Mouse (Mus musculus) spleen, adult 2 months (tissue): Measurements from ENCODE around the gene Zfp597. TPM values are rescaled to one million over a fixed set of nuclear protein-coding genes. Genes with fewer than 3 reads are reported as not detected.

Experiments
- DNase-seq, 2 experiments: peaks; one replicate each; pipeline versions ENCODE4 v3.0.0 to v3.0.0-alpha.2; 2012 to 2021; ENCODE audit warnings: low spot score in 2 of 2, low read depth in 1 of 2
- H3K27ac ChIP-seq: fragments of 200-500 bp; 2 replicates; pipeline ENCODE4 v1.5.1; 2012; ENCODE audit warnings: low read length, inconsistent platforms; ENCODE audit not compliant: insufficient read depth
- H3K27me3 ChIP-seq: fragments of 200-500 bp; 2 replicates; pipeline ENCODE4 v1.6.1; 2012; ENCODE audit warnings: mild to moderate bottlenecking, moderate library complexity, low read length, inconsistent platforms; ENCODE audit not compliant: control insufficient read depth, insufficient read depth
- H3K36me3 ChIP-seq: fragments of 200-500 bp; 2 replicates; pipeline ENCODE4 v1.6.1; 2012; ENCODE audit warnings: mild to moderate bottlenecking, low read length, inconsistent platforms; ENCODE audit not compliant: control insufficient read depth, insufficient read depth
- H3K4me1 ChIP-seq: fragments of 200-500 bp; 2 replicates; pipeline ENCODE4 v1.6.1; 2011; ENCODE audit warnings: inconsistent platforms; ENCODE audit not compliant: control insufficient read depth, insufficient read depth, insufficient read length
- H3K4me3 ChIP-seq: fragments of 200-500 bp; 2 replicates; pipeline ENCODE4 v1.5.1; 2011; ENCODE audit warnings: mild to moderate bottlenecking, inconsistent platforms; ENCODE audit not compliant: insufficient read depth, insufficient read length; ENCODE audit errors: extremely low read depth
- CTCF ChIP-seq: fragments of 200-500 bp; IDR thresholded peaks from 2 replicates; pipeline ENCODE4 v1.5.1; 2011; ENCODE audit warnings: mild to moderate bottlenecking, inconsistent platforms; ENCODE audit not compliant: insufficient read depth, insufficient read length, insufficient replicate concordance; ENCODE audit errors: extremely low read depth
- POLR2A ChIP-seq: fragments of 200-500 bp; IDR thresholded peaks from 2 replicates; pipeline ENCODE4 v1.6.1; 2011; ENCODE audit warnings: low read depth, low read length, inconsistent platforms
- WGBS: fragments of 180-500 bp; shearing (Covaris S2); methylation state at CpG from one replicate; pipeline ENCODE4 v1.1.7; 2018; 5-methylcytosine and 5-hydroxymethylcytosine counted together
- polyA plus RNA-seq: library from polyadenylated mRNA; depleted of rRNA; stranded (reverse); fragments of >200 nt; gene quantifications from 2 replicates; pipeline ENCODE4 v1.2.3, GENCODE M21; 2012

Gene Zfp597
- polyA plus RNA-seq, 1 experiment, result 3.1 TPM

DNA sequence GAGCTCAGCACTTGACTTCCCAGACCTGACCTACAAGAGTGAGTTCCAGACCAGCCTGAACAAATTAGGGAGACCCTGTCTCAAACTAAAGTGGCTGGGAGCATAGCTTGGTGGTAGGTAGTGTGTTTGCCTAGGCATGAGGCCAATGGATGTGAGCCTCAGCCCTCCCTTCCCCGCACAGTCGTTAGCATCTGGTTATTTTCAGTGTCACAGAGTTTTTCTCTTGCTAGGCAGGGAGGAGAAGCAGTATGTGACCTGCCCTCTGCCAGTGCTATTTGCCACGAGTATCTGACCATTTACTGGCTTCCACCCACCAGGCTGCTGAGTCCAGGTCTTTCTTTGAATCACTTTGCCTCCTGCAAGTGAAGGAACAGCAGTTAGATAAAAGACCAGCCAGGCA, 9.4 kb upstream of the Zfp597 start:
- DNase-seq, result no peak
- Histone ChIP-seq H3K36me3 (peaks cover 16% of the 10 kb centered on the region), H3K4me3 (no peak overlapping the region), H3K27ac (peak overlapping the region; percentile 83), H3K4me1 (peaks cover 13% of the 10 kb centered on the region), H3K27me3 (no peaks in the 10 kb centered on the region)
- 71% methylated on average over 3 of the region's 3 CpGs for WGBS
- TF ChIP-seq CTCF (no peak), POLR2A (no peak)

DNA sequence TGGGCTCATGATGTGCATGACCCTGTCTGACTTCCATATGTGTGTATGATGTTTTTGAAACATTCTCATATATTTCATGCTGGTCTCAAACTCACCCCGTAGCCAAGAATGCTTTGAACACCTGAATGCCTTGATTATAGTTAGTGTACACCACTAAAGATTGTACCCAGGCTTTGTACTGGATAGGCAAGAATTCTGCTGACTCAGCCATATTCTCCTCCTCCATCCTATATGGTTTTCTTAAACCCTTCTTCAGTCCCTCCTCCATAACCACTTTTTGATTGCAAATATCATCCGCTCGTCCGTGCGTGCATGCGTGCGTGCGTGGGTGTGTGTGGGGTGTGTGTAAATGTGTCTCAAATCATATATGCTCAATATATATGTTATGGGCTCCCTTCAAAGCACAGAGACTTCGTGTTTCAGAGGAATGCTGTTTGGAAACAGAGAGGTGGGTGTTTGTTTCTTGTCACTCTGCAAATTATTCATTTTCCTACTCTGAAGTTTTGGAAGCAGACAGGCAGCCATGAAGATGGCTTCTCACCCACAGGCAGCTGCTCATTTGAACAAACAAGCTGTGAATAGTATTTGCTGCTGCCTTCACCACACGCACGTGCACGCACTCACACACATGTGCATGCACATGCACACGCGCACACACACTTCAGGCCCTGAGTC, 7.4 kb upstream of the Zfp597 start:
- peaks cover 21% of the 10 kb centered on the region for H3K4me1 ChIP-seq
- no peak overlapping the region for H3K4me3 ChIP-seq
- H3K27ac ChIP-seq, result no peak overlapping the region
- 93% methylated on average over 14 of the region's 14 CpGs for WGBS
- no peak for TF ChIP-seq CTCF
- TF ChIP-seq POLR2A, result no peak
- DNase-seq, result no peak
- peaks cover under 1% of the 10 kb centered on the region; the same call in 1 of the 2 replicates for H3K36me3 ChIP-seq
- no peaks in the 10 kb centered on the region for H3K27me3 ChIP-seq

DNA sequence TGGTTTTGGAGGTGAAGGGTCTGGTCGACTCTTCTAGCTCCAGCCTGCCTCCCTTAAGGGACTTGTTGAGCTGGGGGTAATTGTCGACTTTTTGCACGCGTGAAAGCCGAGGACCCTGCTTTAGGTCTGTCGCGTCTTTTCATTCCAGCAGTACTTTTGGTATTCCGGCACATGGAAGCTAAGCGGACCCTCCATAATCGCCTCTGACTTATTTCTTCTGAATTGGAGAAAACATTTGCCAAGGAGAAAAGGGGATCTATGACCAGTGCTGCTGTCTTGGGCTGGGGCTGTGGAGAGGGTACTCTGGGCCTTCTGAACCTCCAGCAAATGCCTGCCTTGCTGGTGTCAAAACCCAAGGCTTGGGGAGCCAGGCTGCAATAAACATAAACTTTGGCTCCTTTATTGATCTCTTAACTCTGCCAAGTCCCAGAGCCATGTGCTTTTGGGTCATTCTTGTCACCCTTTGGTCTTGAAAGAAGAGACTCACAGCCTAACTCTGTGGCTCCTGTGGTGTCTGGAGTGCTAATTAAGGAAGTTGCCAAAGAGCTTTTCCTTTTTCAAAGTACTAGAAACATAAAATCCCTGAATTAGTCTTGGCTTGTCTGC, 807 bp upstream of the Zfp597 start:
- Histone ChIP-seq H3K4me3 (peak overlapping the region; percentile 92), H3K4me1 (peaks cover 18% of the 10 kb centered on the region; the same call in 1 of the 2 replicates), H3K36me3 (no peaks in the 10 kb centered on the region), H3K27me3 (no peaks in the 10 kb centered on the region), H3K27ac (peak overlapping the region; percentile 92)
- 6% methylated on average over 10 of the region's 10 CpGs for WGBS
- TF ChIP-seq CTCF (no peak), POLR2A (no peak)
- DNase-seq, result no peak

DNA sequence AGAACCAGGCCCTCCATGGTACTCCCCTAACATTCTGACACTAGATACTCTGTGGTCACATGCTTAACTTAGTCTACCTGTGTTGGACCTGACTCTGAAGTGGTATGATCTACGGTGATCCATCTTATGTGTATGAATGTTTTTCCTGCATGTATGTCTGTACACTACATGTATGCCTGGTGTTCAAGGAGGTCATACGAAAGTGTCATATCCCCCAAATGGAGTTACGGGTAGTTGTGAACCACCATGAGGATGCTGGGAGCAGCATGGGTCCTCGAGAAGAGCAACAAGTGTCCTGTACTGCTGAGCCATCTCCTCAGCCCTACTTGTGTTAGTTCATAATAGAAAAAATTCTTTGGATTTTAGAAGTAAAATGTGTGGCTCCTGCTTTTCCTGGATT, 8.0 kb downstream of the Zfp597 start:
- no peak for DNase-seq
- H3K4me3 ChIP-seq, result no peak overlapping the region
- no peak overlapping the region for H3K27ac ChIP-seq
- H3K36me3 ChIP-seq, result no peaks in the 10 kb centered on the region; the same call in 1 of the 2 replicates
- H3K4me1 ChIP-seq, result peaks cover 8% of the 10 kb centered on the region; the same call in 1 of the 2 replicates
- no peaks in the 10 kb centered on the region for H3K27me3 ChIP-seq
- TF ChIP-seq CTCF (no peak), POLR2A (no peak)
- WGBS, result 95% methylated on average over 4 of the region's 4 CpGs

DNA sequence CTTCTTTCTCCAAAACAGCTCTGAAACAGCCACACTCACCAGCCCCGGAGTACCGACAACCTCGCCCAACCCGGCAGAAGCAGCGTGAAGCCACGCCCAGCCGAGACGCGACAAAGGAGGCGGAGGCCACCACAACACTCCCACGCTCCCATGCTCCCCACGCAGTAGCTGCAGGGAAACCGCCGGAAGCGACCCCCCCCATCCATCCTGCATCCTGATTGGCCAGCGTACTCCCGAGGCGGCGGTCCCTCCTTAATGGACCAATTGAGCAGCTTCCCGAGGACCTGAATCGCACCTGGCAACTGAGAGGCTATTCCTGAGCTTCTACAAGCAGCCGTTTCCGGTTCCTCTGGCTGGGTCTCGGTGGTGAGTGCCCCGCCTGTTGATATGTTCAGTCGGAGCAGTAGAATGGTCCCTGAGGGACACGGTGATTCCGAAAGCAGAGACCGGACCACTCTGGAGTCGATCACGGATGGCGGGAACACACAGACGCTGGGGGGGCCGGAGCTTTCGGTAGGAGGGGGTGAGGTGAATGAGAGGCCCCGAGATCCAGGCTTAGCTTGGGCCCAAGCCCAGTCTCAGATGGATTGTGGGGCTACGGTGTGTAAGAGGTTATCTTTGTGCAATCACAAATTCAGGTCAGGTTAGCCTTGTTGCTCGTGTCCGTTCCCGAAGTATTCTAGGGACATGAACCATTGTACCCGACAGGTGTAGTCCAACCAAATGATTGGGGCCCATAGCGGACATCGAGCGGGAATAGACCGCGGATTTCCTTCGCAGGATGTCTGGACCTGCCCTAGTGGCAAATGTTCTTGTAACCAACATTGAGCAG, 11.9 kb downstream of the Zfp597 start, which contains the start of gene Naa60:
Gene Naa60, plus strand, starts transcription at position 160 of the 832 bp plus-strand sequence.
- WGBS, result 6% methylated on average over 47 of the region's 47 CpGs
- Histone ChIP-seq H3K27ac (peak within 1 kb of the TSS; percentile 77), H3K4me3 (peak within 1 kb of the TSS; percentile 76), H3K27me3 (no peaks in the 10 kb centered on the region), H3K4me1 (peaks cover 11% of the 10 kb centered on the region; the same call in 1 of the 2 replicates), H3K36me3 (0 out of 2 replicates have a peak, but pooled peaks cover 3% of the 10 kb centered on the region)
- TF ChIP-seq POLR2A, result no peak; the same call in none of the 2 replicates
- TF ChIP-seq CTCF, result no peak
- peak; percentile 52 to 87 for DNase-seq

DNA sequence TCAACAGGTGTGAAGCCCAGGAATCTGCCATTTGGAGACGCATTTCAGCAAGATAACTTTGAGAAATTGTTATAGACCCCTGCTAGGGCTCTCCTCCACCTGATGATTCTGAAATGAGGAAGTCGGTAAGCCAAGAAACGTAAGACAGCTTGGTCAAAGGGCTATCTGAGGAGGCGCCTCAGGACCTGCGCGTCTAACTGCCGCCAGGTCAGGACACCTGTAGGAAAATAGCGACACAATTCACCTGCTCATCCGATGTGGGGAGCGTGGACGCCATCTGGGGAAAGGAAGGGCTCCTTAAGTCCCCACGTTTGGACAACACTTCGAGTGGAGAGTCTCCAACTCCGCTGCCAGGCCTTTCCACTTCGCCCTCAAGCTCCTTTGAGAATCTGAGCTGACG, 12.5 kb downstream of the Zfp597 start:
- Histone ChIP-seq H3K4me3 (peak overlapping the region; percentile 76), H3K27me3 (no peaks in the 10 kb centered on the region), H3K27ac (peak overlapping the region; percentile 77), H3K4me1 (peaks cover 11% of the 10 kb centered on the region; the same call in 1 of the 2 replicates), H3K36me3 (0 out of 2 replicates have a peak, but pooled peaks cover 3% of the 10 kb centered on the region)
- DNase-seq, result no peak
- TF ChIP-seq POLR2A, result no peak
- no peak for TF ChIP-seq CTCF
- WGBS, result 2% methylated on average over 16 of the region's 16 CpGs
